In genomic region chr1:85735463-85736123, GRCm38 (mm10) we compare ENCODE assay signal across 8 mouse cellular contexts. TPM values are rescaled to one million over a fixed set of nuclear protein-coding genes. Genes with fewer than 3 reads are reported as not detected.
DNase-seq lines count a peak whose midpoint lies in the region; ATAC-seq and TF ChIP-seq lines count a peak whose summit lies in the region.

No protein-coding gene starts in this region.

- no peaks in the 10 kb centered on the region for H3K9me3 ChIP-seq in heart, embryonic 10.5 days
- H3K9me3 ChIP-seq in kidney, postnatal 0 days (replicated peaks; ENCODE audit: low read length) = no peaks in the 10 kb centered on the region
- H3K9me3 ChIP-seq in megakaryocyte, embryonic 14.5 days = peaks cover 12% of the 10 kb centered on the region

- H3K4me2 ChIP-seq in kidney, postnatal 0 days (ENCODE audit: low read length) = peak overlapping the region; percentile 52; the same call in 1 of the 2 replicates

- WGBS in heart, embryonic 10.5 days = 65% methylated on average over 13 of the region's 13 CpGs
- WGBS in kidney, postnatal 0 days = 69% methylated on average over 13 of the region's 13 CpGs

- no peak for TF ChIP-seq CTCF in kidney, postnatal 0 days (IDR thresholded peaks at IDR 0.05; ENCODE audit: low read depth)

- no peak for ATAC-seq in kidney, postnatal 0 days (replicated peaks; ENCODE audit: low FRiP score, low read depth)

- H3K4me3 ChIP-seq in heart, embryonic 10.5 days = no peak overlapping the region
- H3K4me3 ChIP-seq in kidney, postnatal 0 days (replicated peaks; ENCODE audit: low read depth, low read length) = no peak overlapping the region
- H3K4me3 ChIP-seq in megakaryocyte, embryonic 14.5 days (replicated peaks) = peak overlapping the region; percentile 92

- no peak overlapping the region for H3K9ac ChIP-seq in kidney, postnatal 0 days (ENCODE audit: low read depth, low read length)

- peak overlapping the region; percentile 84 for H3K27ac ChIP-seq in heart, embryonic 10.5 days
- H3K27ac ChIP-seq in kidney, postnatal 0 days = no peak overlapping the region

- no peaks in the 10 kb centered on the region for H3K27me3 ChIP-seq in heart, embryonic 10.5 days (ENCODE audit: insufficient read depth, poor library complexity, severe bottlenecking)
- no peaks in the 10 kb centered on the region for H3K27me3 ChIP-seq in kidney, postnatal 0 days (ENCODE audit: insufficient read depth, low read length)
- no peaks in the 10 kb centered on the region for H3K27me3 ChIP-seq in megakaryocyte, embryonic 14.5 days (replicated peaks)

- DNase-seq in CD8-positive naive resting alpha-beta T cell, adult 2 months (ENCODE audit: low read depth in 2 of 2, low spot score in 2 of 2) = peak; percentile 50 to 59
- DNase-seq in adrenal gland, postnatal 14 days = peak; percentile 51
- DNase-seq in heart, embryonic 10.5 days (ENCODE audit: low spot score) = no peak
- DNase-seq in kidney, postnatal 0 days (ENCODE audit: low spot score) = no peak
- DNase-seq in thymus, postnatal 25 days = peak; percentile 82
- no peak for DNase-seq in frontal cortex, postnatal 10 days (ENCODE audit: low spot score in 2 of 2)
- no peak for DNase-seq in right cerebral cortex, postnatal 36 days (ENCODE audit: low spot score in 2 of 2)

- peaks cover 7% of the 10 kb centered on the region for H3K4me1 ChIP-seq in heart, embryonic 10.5 days
- H3K4me1 ChIP-seq in kidney, postnatal 0 days (replicated peaks; ENCODE audit: insufficient read depth, low read length) = no peaks in the 10 kb centered on the region
- peaks cover 57% of the 10 kb centered on the region for H3K4me1 ChIP-seq in megakaryocyte, embryonic 14.5 days

- H3K36me3 ChIP-seq in heart, embryonic 10.5 days = no peaks in the 10 kb centered on the region
- H3K36me3 ChIP-seq in kidney, postnatal 0 days (ENCODE audit: insufficient read depth, low read length) = no peaks in the 10 kb centered on the region
- peaks cover 31% of the 10 kb centered on the region for H3K36me3 ChIP-seq in megakaryocyte, embryonic 14.5 days (replicated peaks; ENCODE audit: low read length)

RNA-seq across cellular contexts. Expression of gene A630001G21Rik, which starts 42.9 kb away (rescaled TPM):
- 0.59 and 3.8 TPM in 2 replicates for total RNA-seq in adrenal gland, postnatal 14 days (2021)
- 1.0 and 1.2 TPM in 2 replicates for polyA plus RNA-seq in heart, embryonic 10.5 days (2016; fragmentation: Nextera tagmentation; extraction: Ambion mirVana)
- 0.98 and 1.7 TPM in 2 replicates for polyA plus RNA-seq in kidney, postnatal 0 days (2015; fragmentation: Nextera tagmentation; extraction: Ambion mirVana)
- 5.2 TPM in 1 of 2 replicates, not detected in the other for polyA plus RNA-seq in megakaryocyte, embryonic 14.5 days (2012; ENCODE audit: insufficient read depth, low replicate concordance)

RNA-seq across cellular contexts. Expression of gene Cab39, which starts 57.6 kb away (rescaled TPM):
- 115 and 132 TPM in 2 replicates for total RNA-seq in adrenal gland, postnatal 14 days (2021)
- polyA plus RNA-seq in heart, embryonic 10.5 days (2016; fragmentation: Nextera tagmentation; extraction: Ambion mirVana) = 24.2 and 31.6 TPM in 2 replicates
- polyA plus RNA-seq in kidney, postnatal 0 days (2015; fragmentation: Nextera tagmentation; extraction: Ambion mirVana) = 31.3 and 34.6 TPM in 2 replicates
- polyA plus RNA-seq in megakaryocyte, embryonic 14.5 days (2012; ENCODE audit: insufficient read depth, low replicate concordance) = 9.3 and 12.9 TPM in 2 replicates

Comparison
In these comparisons a context has a peak if more than half of its experiments do, and no peak if none do; other contexts are left out.
1. DNase-seq: peak in CD8-positive naive resting alpha-beta T cell, adult 2 months (2 of 2), adrenal gland, postnatal 14 days (single experiment) and thymus, postnatal 25 days (single experiment); none in heart, embryonic 10.5 days (single experiment), kidney, postnatal 0 days (single experiment), frontal cortex, postnatal 10 days (0 of 2) and right cerebral cortex, postnatal 36 days (0 of 2).